Mouse (Mus musculus): ENCODE measurements around the gene Gm17087. TPM values are rescaled to one million over a fixed set of nuclear protein-coding genes. Genes with fewer than 3 reads are reported as not detected.

Gene Gm17087
- polyA plus RNA-seq, 1 experiment: not detected

GRCm38 (mm10) chr17:8525225-8525721, 41.5 kb downstream of the Gm17087 start, which contains the start of gene Pde10a:
Pde10a (plus strand) TSS chr17:8525372.
- Histone ChIP-seq H3K36me3 (ENCODE audit: control insufficient read depth, insufficient read depth) (no peaks in the 10 kb centered on the region), H3ac (ENCODE audit: control insufficient read depth, insufficient read length) (no peak within 1 kb of the TSS), H3K79me2 (ENCODE audit: control insufficient read depth, insufficient read depth) (no peaks in the 10 kb centered on the region), H3K4me2 (ENCODE audit: low read depth) (peak within 1 kb of the TSS; percentile 80), H3K4me3 (no peak within 1 kb of the TSS), H3K27me3 (ENCODE audit: control insufficient read depth, insufficient read depth, insufficient read length) (peaks cover 9% of the 10 kb centered on the region)
- TF ChIP-seq REST (IDR thresholded peaks at IDR 0.05; ENCODE audit: insufficient read depth, insufficient read length) (no peak), MYOD1 (IDR thresholded peaks at IDR 0.05; ENCODE audit: control insufficient read depth in 1 of 3, insufficient read length in 2 of 3, low read depth in 2 of 3) (peak in 1 of 3 experiments; percentile 21)

GRCm38 (mm10) chr17:8524387-8525165, 42.2 kb downstream of the Gm17087 start:
- no peaks in the 10 kb centered on the region for H3K79me2 ChIP-seq (ENCODE audit: control insufficient read depth, insufficient read depth)
- peak in 2 of 3 experiments; percentile 20 to 56 for TF ChIP-seq MYOG (IDR thresholded peaks at IDR 0.05; ENCODE audit: control insufficient read depth in 1 of 3, insufficient read depth in 1 of 3, insufficient read length in 2 of 3, low read depth in 2 of 3)
- TF ChIP-seq CEBPB (IDR thresholded peaks at IDR 0.05; ENCODE audit: insufficient read depth, poor library complexity, severe bottlenecking): no peak
- no peak for TF ChIP-seq TCF12 (IDR thresholded peaks at IDR 0.05; ENCODE audit: insufficient read depth, poor library complexity, severe bottlenecking)
- peak in 2 of 3 experiments; percentile 42 to 44 for TF ChIP-seq MYOD1 (IDR thresholded peaks at IDR 0.05; ENCODE audit: control insufficient read depth in 1 of 3, insufficient read length in 2 of 3, low read depth in 2 of 3)
- H3K4me3 ChIP-seq: no peak overlapping the region
- no peak overlapping the region for H3ac ChIP-seq (ENCODE audit: control insufficient read depth, insufficient read length)
- no peaks in the 10 kb centered on the region for H3K36me3 ChIP-seq (ENCODE audit: control insufficient read depth, insufficient read depth)
- peaks cover 9% of the 10 kb centered on the region for H3K27me3 ChIP-seq (ENCODE audit: control insufficient read depth, insufficient read depth, insufficient read length)
- H3K4me2 ChIP-seq (ENCODE audit: low read depth): peak overlapping the region; percentile 80

- no peaks in the 10 kb centered on the region for H3K79me2 ChIP-seq (ENCODE audit: control insufficient read depth, insufficient read depth)
- H3K36me3 ChIP-seq (ENCODE audit: control insufficient read depth, insufficient read depth): no peaks in the 10 kb centered on the region
- H3K27me3 ChIP-seq (ENCODE audit: control insufficient read depth, insufficient read depth, insufficient read length): peaks cover 9% of the 10 kb centered on the region
- H3ac ChIP-seq (ENCODE audit: control insufficient read depth, insufficient read length): no peak overlapping the region
- peak overlapping the region; percentile 80 for H3K4me2 ChIP-seq (ENCODE audit: low read depth)
- TF ChIP-seq TCF12 (IDR thresholded peaks at IDR 0.05; ENCODE audit: insufficient read depth, poor library complexity, severe bottlenecking): no peak
- TF ChIP-seq USF1 (IDR thresholded peaks at IDR 0.05; ENCODE audit: low read depth): no peak
- TF ChIP-seq REST (IDR thresholded peaks at IDR 0.05; ENCODE audit: insufficient read depth, insufficient read length): no peak
- no peak for TF ChIP-seq MYOG (IDR thresholded peaks at IDR 0.05; ENCODE audit: control insufficient read depth in 1 of 3, insufficient read depth in 1 of 3, insufficient read length in 2 of 3, low read depth in 2 of 3)
- TF ChIP-seq TCF3 (IDR thresholded peaks at IDR 0.05; ENCODE audit: insufficient read length, low read depth): no peak
- no peak for TF ChIP-seq E2F4 (IDR thresholded peaks at IDR 0.05; ENCODE audit: insufficient read depth)
- no peak for TF ChIP-seq MAX (IDR thresholded peaks at IDR 0.05; ENCODE audit: low read depth)
- TF ChIP-seq MYOD1 (IDR thresholded peaks at IDR 0.05; ENCODE audit: control insufficient read depth in 1 of 3, insufficient read length in 2 of 3, low read depth in 2 of 3): no peak
- no peak for TF ChIP-seq POLR2A (IDR thresholded peaks at IDR 0.05; ENCODE audit: insufficient read length, low read depth)
- TF ChIP-seq SRF (IDR thresholded peaks at IDR 0.05; ENCODE audit: control insufficient read depth, insufficient read length, low read depth): no peak
- no peak for TF ChIP-seq CEBPB (IDR thresholded peaks at IDR 0.05; ENCODE audit: insufficient read depth, poor library complexity, severe bottlenecking)
- H3K4me3 ChIP-seq: no peak overlapping the region
These were observed 42.8 kb downstream of the Gm17087 start for GRCm38 (mm10) chr17:8523986-8524385.

- Histone ChIP-seq H3K36me3 (ENCODE audit: control insufficient read depth, insufficient read depth) (no peaks in the 10 kb centered on the region), H3ac (ENCODE audit: control insufficient read depth, insufficient read length) (no peak overlapping the region), H3K27me3 (ENCODE audit: control insufficient read depth, insufficient read depth, insufficient read length) (no peaks in the 10 kb centered on the region), H3K4me2 (ENCODE audit: low read depth) (no peak overlapping the region), H3K79me2 (ENCODE audit: control insufficient read depth, insufficient read depth) (no peaks in the 10 kb centered on the region), H3K4me3 (no peak overlapping the region)
- TF ChIP-seq POLR2A (IDR thresholded peaks at IDR 0.05; ENCODE audit: insufficient read length, low read depth): no peak
- TF ChIP-seq CEBPB (IDR thresholded peaks at IDR 0.05; ENCODE audit: insufficient read depth, poor library complexity, severe bottlenecking): no peak
- TF ChIP-seq POLR2AphosphoS2 (IDR thresholded peaks at IDR 0.05; ENCODE audit: insufficient read length, low read depth): no peak
- no peak for TF ChIP-seq TCF3 (IDR thresholded peaks at IDR 0.05; ENCODE audit: insufficient read length, low read depth)
- no peak for TF ChIP-seq MAX (IDR thresholded peaks at IDR 0.05; ENCODE audit: low read depth)
- TF ChIP-seq USF1 (IDR thresholded peaks at IDR 0.05; ENCODE audit: low read depth): no peak
- TF ChIP-seq SRF (IDR thresholded peaks at IDR 0.05; ENCODE audit: control insufficient read depth, insufficient read length, low read depth): no peak
- TF ChIP-seq TCF12 (IDR thresholded peaks at IDR 0.05; ENCODE audit: insufficient read depth, poor library complexity, severe bottlenecking): no peak
- no peak for TF ChIP-seq MYOG (IDR thresholded peaks at IDR 0.05; ENCODE audit: control insufficient read depth in 1 of 3, insufficient read depth in 1 of 3, insufficient read length in 2 of 3, low read depth in 2 of 3)
- TF ChIP-seq REST (IDR thresholded peaks at IDR 0.05; ENCODE audit: insufficient read depth, insufficient read length): no peak
- TF ChIP-seq MYOD1 (IDR thresholded peaks at IDR 0.05; ENCODE audit: control insufficient read depth in 1 of 3, insufficient read length in 2 of 3, low read depth in 2 of 3): no peak
- no peak for TF ChIP-seq E2F4 (IDR thresholded peaks at IDR 0.05; ENCODE audit: insufficient read depth)
These were observed 50.7 kb downstream of the Gm17087 start for GRCm38 (mm10) chr17:8516006-8516405.

Other genes with a start within 250 kb of the Gm17087 start
- gene Prr18, start 229.5 kb downstream of the Gm17087 start, polyA plus RNA-seq (2012; fragmentation: generic; extraction: Trizol): 0.19 TPM
- 0.07 TPM for gene T2, start 211.0 kb downstream of the Gm17087 start, polyA plus RNA-seq (2012; fragmentation: generic; extraction: Trizol)
- gene T, start 132.5 kb downstream of the Gm17087 start, polyA plus RNA-seq (2012; fragmentation: generic; extraction: Trizol): 0.10 TPM
- gene Pde10a, start 41.6 kb downstream of the Gm17087 start, polyA plus RNA-seq (2012; fragmentation: generic; extraction: Trizol): 0.34 TPM